Mouse (Mus musculus) embryo, embryonic 11 days (tissue): ENCODE data around the gene Nipsnap1.
A peak's percentile ranks its signal among the peaks of the same experiment; 100 is the strongest.

Experiments used
- DNase-seq: peaks from one replicate; pipeline ENCODE4 v3.0.0-alpha.2; 2015

Gene Nipsnap1

GRCm38 (mm10) chr11:4874551-4874950 lies 800 bp downstream of the Nipsnap1 start:
- peak; percentile 41 for DNase-seq

DNA sequence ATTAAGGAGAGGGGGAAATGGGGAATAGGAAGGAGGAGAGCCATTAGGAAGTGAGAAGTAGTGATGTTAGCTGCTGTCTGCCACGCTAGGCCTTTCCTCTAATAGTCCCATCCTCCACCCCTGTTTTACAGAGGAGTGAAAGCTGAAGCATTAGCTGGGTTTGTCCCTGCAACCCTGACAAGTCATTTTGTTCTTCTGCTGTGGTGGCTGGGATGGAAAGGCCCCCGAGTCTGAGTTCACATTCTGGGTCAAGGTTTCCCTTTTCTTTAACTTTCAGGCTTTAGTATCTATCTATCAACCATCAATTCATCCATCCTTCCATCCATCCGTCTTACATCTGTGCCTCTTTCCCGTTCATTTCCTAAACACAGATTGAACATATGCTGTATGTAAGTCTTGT lies 7.3 kb downstream of the Nipsnap1 start:
- DNase-seq: no peak

- DNase-seq: peak; percentile 59
Measured at GRCm38 (mm10) chr11:4882892-4883627, 9.3 kb downstream of the Nipsnap1 start.

DNA sequence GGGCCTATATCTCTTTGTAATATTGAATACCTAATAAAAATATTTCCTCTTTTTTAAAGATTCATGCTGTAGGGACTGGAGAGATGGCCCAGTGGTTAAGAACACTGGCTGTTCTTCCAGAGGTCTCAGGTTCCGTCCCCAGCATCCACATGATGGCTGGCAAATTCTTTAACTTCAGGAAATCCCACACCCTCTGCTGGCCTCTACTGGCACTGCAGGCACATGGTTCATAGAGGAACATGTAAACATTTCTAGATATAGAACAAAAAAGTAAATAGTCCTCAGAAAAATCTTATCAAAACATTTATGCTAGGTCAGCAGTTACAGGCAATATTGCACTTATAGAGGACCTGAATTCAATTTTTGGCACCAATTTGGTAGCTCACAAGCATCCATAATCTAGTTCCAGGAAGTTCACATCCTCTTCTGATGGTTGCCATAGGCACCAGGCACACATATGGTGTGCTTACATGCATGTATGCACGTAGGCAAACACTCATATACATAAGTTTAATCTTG lies 11.7 kb downstream of the Nipsnap1 start:
- peak; percentile 55 for DNase-seq

DNA sequence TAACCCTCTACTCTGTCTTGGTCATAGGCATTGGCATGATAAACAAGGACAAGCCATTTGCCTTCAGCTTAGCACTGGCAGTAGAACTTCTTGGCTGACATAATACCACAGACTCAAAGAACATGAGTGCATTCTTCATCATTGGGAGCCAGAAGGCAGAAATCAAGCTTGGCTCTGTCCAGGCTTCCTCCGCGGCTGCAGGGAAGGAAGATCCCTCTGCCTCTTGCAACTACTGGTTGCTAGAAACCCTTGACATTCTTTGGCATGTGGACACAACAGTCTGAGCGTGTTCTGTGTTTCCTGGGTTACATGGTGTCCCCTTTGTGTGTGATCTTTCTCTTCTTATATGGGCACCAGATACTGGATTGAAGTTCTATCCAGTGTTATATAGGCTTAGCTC lies 13.2 kb downstream of the Nipsnap1 start:
- DNase-seq: no peak

DNA sequence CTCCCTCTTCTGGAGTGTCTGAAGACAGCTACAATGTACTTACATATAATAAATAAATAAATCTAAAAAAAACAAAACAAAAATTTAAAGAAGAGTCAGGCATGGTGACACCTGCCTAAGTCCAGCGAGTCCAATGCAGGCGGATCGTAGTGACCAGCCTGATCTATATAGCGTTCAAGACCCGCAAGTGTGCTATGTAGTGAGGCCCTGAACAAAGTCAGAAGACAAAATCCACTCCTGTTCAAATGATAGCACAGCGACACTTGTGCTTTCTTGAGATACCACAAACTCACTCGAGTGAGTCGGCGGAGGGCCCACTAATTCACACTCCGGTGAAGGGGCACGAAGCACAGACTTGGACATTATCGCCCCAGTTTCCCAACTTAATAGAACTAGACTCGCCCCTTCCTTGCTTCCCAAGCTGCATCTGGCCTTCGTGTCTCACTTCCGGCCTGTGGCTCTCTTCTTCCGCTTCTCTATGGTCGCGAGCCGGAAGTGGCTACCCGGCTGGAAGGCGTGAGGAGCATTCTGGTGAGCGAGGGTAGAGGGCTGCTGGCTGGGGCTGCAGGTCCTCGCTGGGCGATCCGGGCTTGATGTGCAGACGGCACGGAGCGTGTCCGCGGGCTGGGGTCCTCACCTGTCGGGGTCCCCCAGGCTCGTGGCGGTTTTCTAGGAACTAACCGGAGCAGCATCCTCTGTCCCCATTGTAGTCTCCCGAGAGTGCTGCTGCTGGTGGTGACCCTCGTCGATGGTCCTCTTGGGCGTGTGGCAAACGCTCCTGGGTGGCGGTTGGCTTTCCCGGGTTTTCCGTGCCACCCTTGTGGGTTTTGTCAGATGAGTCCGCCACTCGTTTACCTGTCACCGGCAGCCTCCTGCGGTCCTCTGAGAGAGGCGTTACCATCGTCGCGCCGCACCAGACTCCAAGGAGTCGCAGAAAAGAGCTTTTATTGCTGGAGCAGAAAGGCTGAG lies 21.4 kb downstream of the Nipsnap1 start, which contains the start of gene Thoc5:
Thoc5 (plus strand) TSS at position 473 of the 969 bp plus-strand sequence.
- DNase-seq: peak; percentile 93

- DNase-seq: peak; percentile 14
Measured at GRCm38 (mm10) chr11:4900437-4900836, 26.7 kb downstream of the Nipsnap1 start.

- DNase-seq: no peak
Measured at GRCm38 (mm10) chr11:4901956-4902355, 28.2 kb downstream of the Nipsnap1 start.

DNA sequence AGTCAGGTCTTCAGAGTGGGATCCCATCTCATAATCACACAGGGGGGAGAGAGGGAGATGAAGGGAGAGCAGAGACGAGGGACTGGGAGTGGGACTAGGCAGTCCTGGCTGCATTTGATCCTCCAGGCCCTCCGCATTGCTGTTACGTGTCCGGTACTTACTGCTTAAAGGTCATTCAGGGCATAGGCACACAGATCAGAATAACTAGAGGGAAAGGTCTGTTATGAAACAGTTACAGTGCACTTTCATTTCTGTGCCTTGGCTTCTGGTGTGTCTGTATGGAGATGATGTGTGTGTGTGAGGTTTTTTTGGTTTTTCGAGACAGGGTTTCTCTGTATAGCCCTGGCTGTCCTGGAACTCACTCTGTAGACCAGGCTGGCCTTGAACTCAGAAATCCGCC lies 32.5 kb downstream of the Nipsnap1 start:
- no peak for DNase-seq

- DNase-seq: peak; percentile 70
Measured at GRCm38 (mm10) chr11:4916068-4916467, 42.3 kb downstream of the Nipsnap1 start.

DNA sequence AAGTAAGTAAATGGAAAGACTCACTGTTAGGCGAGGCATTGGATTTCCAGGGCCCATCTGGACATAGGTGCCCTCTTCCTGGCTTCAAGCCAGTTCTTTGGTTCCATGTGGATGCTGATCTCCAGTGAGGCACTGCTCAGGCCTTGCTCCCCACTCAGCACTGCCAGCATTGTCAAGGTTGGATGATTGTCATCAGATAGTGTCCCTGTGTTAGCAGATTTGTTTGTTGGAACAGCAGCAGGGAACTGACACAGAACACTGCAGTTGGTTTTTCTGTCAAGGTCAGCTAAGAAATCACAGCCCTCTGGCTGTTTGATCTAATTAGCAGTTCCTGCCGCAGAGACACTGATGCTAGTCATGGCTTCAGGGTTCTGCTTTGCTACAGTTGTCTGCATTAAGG lies 47.5 kb downstream of the Nipsnap1 start:
- no peak for DNase-seq

GRCm38 (mm10) chr11:4921751-4922150 lies 48.0 kb downstream of the Nipsnap1 start:
- DNase-seq: no peak

DNA sequence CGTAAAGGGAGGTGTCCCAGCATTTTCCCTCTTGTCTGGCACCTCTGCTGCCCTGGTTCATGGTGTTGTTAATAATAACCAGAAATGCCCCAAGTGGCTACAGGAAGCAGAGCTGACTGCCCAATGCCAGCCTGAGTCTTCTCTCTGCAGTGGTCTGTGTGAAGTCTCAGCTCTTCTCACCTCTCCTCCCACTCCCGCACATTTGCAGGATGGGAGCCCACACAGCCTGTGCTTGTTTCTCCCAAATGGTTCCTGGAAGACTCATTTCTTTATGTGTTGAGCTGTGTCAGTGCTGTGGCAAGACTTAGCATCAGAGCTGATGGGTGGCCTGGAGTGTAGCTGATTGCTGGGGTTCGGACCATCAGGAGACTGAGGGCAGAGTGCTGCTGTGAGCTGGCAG lies 53.5 kb downstream of the Nipsnap1 start:
- DNase-seq: no peak

GRCm38 (mm10) chr11:4931009-4931601 lies 57.4 kb downstream of the Nipsnap1 start:
- DNase-seq: peak; percentile 39

DNA sequence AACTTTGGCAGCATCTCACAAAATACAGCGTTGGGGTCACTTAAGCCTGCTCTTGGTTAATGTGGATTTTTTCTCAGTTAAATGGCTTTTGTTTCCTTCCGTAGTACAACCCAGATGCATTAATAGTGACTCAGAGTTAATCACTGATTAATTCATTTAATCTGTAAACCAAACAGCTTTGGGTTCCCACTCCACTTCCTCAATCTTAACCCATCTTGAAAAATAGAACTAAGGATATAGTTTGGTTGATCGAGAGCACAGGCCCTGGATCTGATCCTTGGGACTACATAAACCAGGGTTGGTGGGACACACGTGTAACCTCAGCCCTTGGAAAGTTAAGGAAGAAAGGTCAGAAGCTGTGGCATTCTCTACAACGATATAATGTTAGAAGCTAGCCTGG lies 62.5 kb downstream of the Nipsnap1 start:
- no peak for DNase-seq
